Mouse (Mus musculus): ENCODE results near the gene Polm. TPM values are rescaled to one million over a fixed set of nuclear protein-coding genes. Genes with fewer than 3 reads are reported as not detected.

Gene Polm
- polyA plus RNA-seq, 1 experiment = 0.13 TPM

GRCm38 (mm10) chr11:5872707-5873106 is 34.9 kb upstream of the Polm start:
- Histone ChIP-seq H3K36me3 (ENCODE audit: control insufficient read depth) (peaks cover 78% of the 10 kb centered on the region), H3K4me3 (replicated peaks) (no peak overlapping the region), H3K9me3 (ENCODE audit: control insufficient read depth, low read length) (no peaks in the 10 kb centered on the region), H3K27me3 (ENCODE audit: control insufficient read depth) (no peaks in the 10 kb centered on the region), H3K4me1 (ENCODE audit: control insufficient read depth) (peaks cover 19% of the 10 kb centered on the region)
- TF ChIP-seq GATA1 (IDR thresholded peaks at IDR 0.05; ENCODE audit: low read length) (no peak), TAL1 (IDR thresholded peaks at IDR 0.05; ENCODE audit: low read length) (no peak)

DNA sequence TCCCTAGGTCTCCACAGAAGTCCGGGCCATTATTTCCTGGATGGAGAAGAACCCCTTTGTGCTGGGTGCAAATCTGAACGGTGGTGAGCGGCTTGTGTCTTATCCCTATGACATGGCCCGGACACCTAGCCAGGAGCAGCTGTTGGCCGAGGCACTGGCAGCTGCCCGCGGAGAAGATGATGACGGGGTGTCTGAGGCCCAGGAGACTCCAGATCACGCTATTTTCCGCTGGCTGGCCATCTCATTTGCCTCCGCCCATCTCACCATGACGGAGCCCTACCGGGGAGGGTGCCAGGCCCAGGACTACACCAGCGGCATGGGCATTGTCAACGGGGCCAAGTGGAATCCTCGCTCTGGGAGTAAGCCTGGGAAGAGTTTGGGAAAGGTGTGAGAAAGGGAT is 32.3 kb upstream of the Polm start:
- no peaks in the 10 kb centered on the region for H3K9me3 ChIP-seq (ENCODE audit: control insufficient read depth, low read length)
- H3K4me1 ChIP-seq (ENCODE audit: control insufficient read depth) = no peaks in the 10 kb centered on the region
- H3K36me3 ChIP-seq (ENCODE audit: control insufficient read depth) = peaks cover 60% of the 10 kb centered on the region
- no peaks in the 10 kb centered on the region for H3K27me3 ChIP-seq (ENCODE audit: control insufficient read depth)
- TF ChIP-seq TAL1 (IDR thresholded peaks at IDR 0.05; ENCODE audit: low read length) (no peak), GATA1 (IDR thresholded peaks at IDR 0.05; ENCODE audit: low read length) (no peak)
- no peak overlapping the region for H3K4me3 ChIP-seq (replicated peaks)

DNA sequence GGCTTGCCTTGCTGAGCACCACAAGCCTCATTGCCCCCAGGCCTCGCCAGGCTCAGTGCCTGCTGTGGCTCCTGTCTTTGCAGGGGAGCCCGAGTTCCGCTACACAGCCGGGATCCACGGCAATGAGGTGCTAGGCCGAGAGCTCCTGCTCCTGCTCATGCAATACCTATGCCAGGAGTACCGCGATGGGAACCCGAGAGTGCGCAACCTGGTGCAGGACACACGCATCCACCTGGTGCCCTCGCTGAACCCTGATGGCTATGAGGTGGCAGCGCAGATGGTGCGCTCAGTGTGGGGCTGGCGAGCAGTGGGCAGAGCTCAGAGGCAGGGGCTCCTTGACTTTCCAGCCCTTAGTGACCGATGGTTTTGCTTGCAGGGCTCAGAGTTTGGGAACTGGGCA is 31.5 kb upstream of the Polm start:
- Histone ChIP-seq H3K36me3 (ENCODE audit: control insufficient read depth) (peaks cover 52% of the 10 kb centered on the region), H3K27me3 (ENCODE audit: control insufficient read depth) (no peaks in the 10 kb centered on the region), H3K4me1 (ENCODE audit: control insufficient read depth) (no peaks in the 10 kb centered on the region), H3K9me3 (ENCODE audit: control insufficient read depth, low read length) (no peaks in the 10 kb centered on the region), H3K4me3 (replicated peaks) (no peak overlapping the region)
- no peak for TF ChIP-seq TAL1 (IDR thresholded peaks at IDR 0.05; ENCODE audit: low read length)
- no peak for TF ChIP-seq GATA1 (IDR thresholded peaks at IDR 0.05; ENCODE audit: low read length)

- TF ChIP-seq GATA1 (IDR thresholded peaks at IDR 0.05; ENCODE audit: low read length) = no peak
- Histone ChIP-seq H3K4me3 (replicated peaks) (no peak overlapping the region), H3K27me3 (ENCODE audit: control insufficient read depth) (peaks cover under 1% of the 10 kb centered on the region; the same call in 1 of the 2 replicates), H3K4me1 (ENCODE audit: control insufficient read depth) (no peaks in the 10 kb centered on the region), H3K36me3 (ENCODE audit: control insufficient read depth) (peaks cover 42% of the 10 kb centered on the region), H3K9me3 (ENCODE audit: control insufficient read depth, low read length) (no peaks in the 10 kb centered on the region)
These were observed 30.5 kb upstream of the Polm start for GRCm38 (mm10) chr11:5868324-5868723.

DNA sequence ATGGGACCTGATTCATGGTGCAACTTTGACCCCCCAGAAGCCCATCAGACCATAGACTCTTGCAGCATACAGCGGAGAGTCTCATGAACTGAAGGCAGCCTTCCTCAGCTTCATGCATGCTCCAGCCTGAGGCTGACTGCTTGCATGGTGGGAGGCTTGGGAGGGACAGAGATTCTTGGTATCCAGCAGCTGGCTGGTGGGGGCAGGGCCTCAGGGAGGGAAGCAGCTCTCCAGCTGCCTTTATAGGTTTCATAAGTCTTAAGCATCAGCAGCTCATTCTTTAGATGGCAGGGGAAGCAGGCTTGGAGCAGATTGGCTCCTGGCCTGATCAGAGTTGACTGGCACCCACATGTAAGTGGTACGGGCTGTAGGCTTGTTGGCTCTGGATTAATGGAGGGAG is 29.4 kb upstream of the Polm start:
- no peak for TF ChIP-seq TAL1 (IDR thresholded peaks at IDR 0.05; ENCODE audit: low read length)
- TF ChIP-seq GATA1 (IDR thresholded peaks at IDR 0.05; ENCODE audit: low read length) = no peak
- Histone ChIP-seq H3K4me3 (replicated peaks) (no peak overlapping the region), H3K27me3 (ENCODE audit: control insufficient read depth) (peaks cover 12% of the 10 kb centered on the region), H3K9me3 (ENCODE audit: control insufficient read depth, low read length) (no peaks in the 10 kb centered on the region), H3K36me3 (ENCODE audit: control insufficient read depth) (peaks cover 31% of the 10 kb centered on the region), H3K4me1 (ENCODE audit: control insufficient read depth) (no peaks in the 10 kb centered on the region)

DNA sequence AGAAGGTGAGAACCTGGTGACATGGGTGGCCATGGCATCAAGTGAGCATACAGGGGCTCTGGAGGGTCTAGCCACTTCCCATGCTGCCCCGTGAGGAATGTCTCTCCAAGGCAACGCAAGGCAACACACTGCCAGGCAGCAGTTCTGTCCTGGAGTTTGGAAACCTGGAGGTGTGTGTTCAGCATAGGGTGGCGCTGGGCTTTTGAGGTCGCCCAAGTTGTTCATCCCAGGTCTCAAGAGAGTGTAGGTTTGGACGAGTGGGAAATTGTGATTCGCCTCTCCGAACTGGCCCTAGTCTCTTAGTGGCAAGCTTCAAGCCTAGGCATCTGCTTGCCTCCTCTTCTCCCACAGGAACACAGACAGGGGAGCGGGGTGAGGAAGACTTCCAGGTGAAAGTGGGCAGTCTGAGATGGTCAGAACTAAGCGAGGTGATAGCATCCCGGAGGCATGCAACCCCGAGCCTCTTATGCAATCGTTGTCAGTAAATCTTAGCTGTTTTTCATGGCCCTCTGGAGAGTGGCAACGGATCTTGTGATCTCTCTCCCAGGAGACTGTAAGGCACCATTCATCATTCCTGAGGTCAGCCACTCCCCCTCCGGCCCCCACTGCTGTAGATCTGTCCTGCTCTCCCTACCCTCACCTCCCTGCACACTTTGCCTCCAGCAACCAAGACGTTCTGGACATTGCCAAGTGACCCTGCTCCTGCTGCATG is 24.7 kb upstream of the Polm start:
- Histone ChIP-seq H3K4me1 (ENCODE audit: control insufficient read depth) (no peaks in the 10 kb centered on the region), H3K4me3 (replicated peaks) (peak overlapping the region; percentile 31), H3K9me3 (ENCODE audit: control insufficient read depth, low read length) (peaks cover 9% of the 10 kb centered on the region), H3K27me3 (ENCODE audit: control insufficient read depth) (peaks cover 33% of the 10 kb centered on the region), H3K36me3 (ENCODE audit: control insufficient read depth) (no peaks in the 10 kb centered on the region; the same call in 1 of the 2 replicates)
- TF ChIP-seq GATA1 (IDR thresholded peaks at IDR 0.05; ENCODE audit: low read length) = no peak
- no peak for TF ChIP-seq TAL1 (IDR thresholded peaks at IDR 0.05; ENCODE audit: low read length)

GRCm38 (mm10) chr11:5861678-5862393 is 24.0 kb upstream of the Polm start, which contains the start of gene Aebp1:
Aebp1 (plus strand) TSS chr11:5861947.
- Histone ChIP-seq H3K36me3 (ENCODE audit: control insufficient read depth) (no peaks in the 10 kb centered on the region; the same call in 1 of the 2 replicates), H3K4me1 (ENCODE audit: control insufficient read depth) (no peaks in the 10 kb centered on the region), H3K9me3 (ENCODE audit: control insufficient read depth, low read length) (peaks cover 9% of the 10 kb centered on the region), H3K27me3 (ENCODE audit: control insufficient read depth) (peaks cover 33% of the 10 kb centered on the region), H3K4me3 (replicated peaks) (peak within 1 kb of the TSS; percentile 44)
- TF ChIP-seq GATA1 (IDR thresholded peaks at IDR 0.05; ENCODE audit: low read length) = no peak
- no peak for TF ChIP-seq TAL1 (IDR thresholded peaks at IDR 0.05; ENCODE audit: low read length)

GRCm38 (mm10) chr11:5860639-5861038 is 22.8 kb upstream of the Polm start:
- no peaks in the 10 kb centered on the region for H3K4me1 ChIP-seq (ENCODE audit: control insufficient read depth)
- peaks cover 33% of the 10 kb centered on the region for H3K27me3 ChIP-seq (ENCODE audit: control insufficient read depth)

GRCm38 (mm10) chr11:5859883-5860550 is 22.2 kb upstream of the Polm start:
- Histone ChIP-seq H3K27me3 (ENCODE audit: control insufficient read depth) (peaks cover 33% of the 10 kb centered on the region), H3K4me1 (ENCODE audit: control insufficient read depth) (no peaks in the 10 kb centered on the region), H3K4me3 (replicated peaks) (no peak overlapping the region), H3K36me3 (ENCODE audit: control insufficient read depth) (no peaks in the 10 kb centered on the region), H3K9me3 (ENCODE audit: control insufficient read depth, low read length) (peaks cover 9% of the 10 kb centered on the region)
- no peak for TF ChIP-seq TAL1 (IDR thresholded peaks at IDR 0.05; ENCODE audit: low read length)
- TF ChIP-seq GATA1 (IDR thresholded peaks at IDR 0.05; ENCODE audit: low read length) = no peak

More at GRCm38 (mm10) chr11:5860639-5861038, 22.8 kb upstream of the Polm start:
- H3K9me3 ChIP-seq (ENCODE audit: control insufficient read depth, low read length) = peaks cover 9% of the 10 kb centered on the region
- no peaks in the 10 kb centered on the region for H3K36me3 ChIP-seq (ENCODE audit: control insufficient read depth)
- TF ChIP-seq GATA1 (IDR thresholded peaks at IDR 0.05; ENCODE audit: low read length) = no peak
- no peak for TF ChIP-seq TAL1 (IDR thresholded peaks at IDR 0.05; ENCODE audit: low read length)
- H3K4me3 ChIP-seq (replicated peaks) = no peak overlapping the region

Data from erythroblast, embryonic 14.5 days (primary cell).